Mouse (Mus musculus) fibroblast of lung, adult 2 months (primary cell): Measurements from ENCODE around the gene Fam92b.
A peak's percentile ranks its signal among the peaks of the same experiment; 100 is the strongest.

Experiments
- DNase-seq: peaks from one replicate; pipeline ENCODE4 v3.0.0-alpha.2; 2011; ENCODE audit warnings: low read depth

Gene Fam92b

GRCm38 (mm10) chr8:120177318-120178123 lies at the start of gene Fam92b:
TSS of gene Fam92b (minus strand) at chr8:120177466.
- DNase-seq, result peak; percentile 28

- DNase-seq, result no peak
These were observed 48.3 kb upstream of the Fam92b start for GRCm38 (mm10) chr8:120225421-120226151.

- DNase-seq, result no peak
These were observed 47.5 kb upstream of the Fam92b start for GRCm38 (mm10) chr8:120224521-120225420.

GRCm38 (mm10) chr8:120222548-120222947 lies 45.3 kb upstream of the Fam92b start:
- no peak for DNase-seq

- peak; percentile 95 for DNase-seq
These were observed 39.9 kb upstream of the Fam92b start for GRCm38 (mm10) chr8:120216855-120217830.

GRCm38 (mm10) chr8:120215416-120216141 lies 38.3 kb upstream of the Fam92b start:
- DNase-seq, result peak; percentile 80

GRCm38 (mm10) chr8:120213939-120214338 lies 36.7 kb upstream of the Fam92b start:
- no peak for DNase-seq

GRCm38 (mm10) chr8:120213229-120213628 lies 36.0 kb upstream of the Fam92b start:
- no peak for DNase-seq

- DNase-seq, result no peak
These were observed 35.3 kb upstream of the Fam92b start for GRCm38 (mm10) chr8:120212596-120212995.

GRCm38 (mm10) chr8:120211345-120211744 lies 34.1 kb upstream of the Fam92b start:
- no peak for DNase-seq

- DNase-seq, result no peak
These were observed 30.8 kb upstream of the Fam92b start for GRCm38 (mm10) chr8:120208113-120208512.

GRCm38 (mm10) chr8:120207364-120207763 lies 30.1 kb upstream of the Fam92b start:
- no peak for DNase-seq

GRCm38 (mm10) chr8:120205916-120206315 lies 28.6 kb upstream of the Fam92b start:
- no peak for DNase-seq

GRCm38 (mm10) chr8:120204736-120205360 lies 27.6 kb upstream of the Fam92b start:
- DNase-seq, result no peak

- DNase-seq, result no peak
These were observed 25.3 kb upstream of the Fam92b start for GRCm38 (mm10) chr8:120202546-120202945.

GRCm38 (mm10) chr8:120201351-120201750 lies 24.1 kb upstream of the Fam92b start:
- DNase-seq, result no peak

- DNase-seq, result no peak
These were observed 14.9 kb upstream of the Fam92b start for GRCm38 (mm10) chr8:120192118-120192517.

- DNase-seq, result no peak
These were observed 14.4 kb upstream of the Fam92b start for GRCm38 (mm10) chr8:120191633-120192032.

GRCm38 (mm10) chr8:120190810-120191413 lies 13.6 kb upstream of the Fam92b start:
- DNase-seq, result peak; percentile 86
